Mouse (Mus musculus): Measurements from ENCODE around the gene Gm11985. TPM values are rescaled to one million over a fixed set of nuclear protein-coding genes. Genes with fewer than 3 reads are reported as not detected.

The Gm11985 gene
- total and polyA plus RNA-seq, 3 experiments = not detected

DNA sequence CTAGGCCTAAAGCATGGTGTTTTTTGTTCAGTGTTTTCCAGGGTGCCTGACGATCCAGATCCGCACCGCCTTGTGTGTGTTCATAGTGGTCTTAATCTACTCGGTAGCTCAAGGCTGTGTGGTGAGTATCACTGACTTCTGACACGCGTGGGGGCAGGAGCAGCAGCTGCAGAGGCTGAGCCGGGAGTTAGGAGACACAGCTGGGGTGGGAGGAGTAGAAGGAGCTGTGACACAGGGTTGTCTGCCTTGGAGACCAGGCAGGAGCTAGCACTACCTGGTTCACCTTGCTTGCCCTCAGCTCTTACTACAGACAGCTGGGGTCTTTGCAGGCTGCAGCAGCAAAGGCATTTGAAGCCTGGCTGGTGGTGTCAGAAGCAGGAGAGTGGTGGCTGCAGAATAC is 38.9 kb downstream of the Gm11985 start:
- no peaks in the 10 kb centered on the region for H3K36me3 ChIP-seq (replicated peaks in 1 of 2; ENCODE audit: control insufficient read depth in 1 of 2, insufficient read depth in 1 of 2, low read length in 1 of 2)
- TF ChIP-seq SMC3 (IDR thresholded peaks at IDR 0.05; ENCODE audit: low read depth, low read length) (no peak), RAD21 (IDR thresholded peaks at IDR 0.05; ENCODE audit: low read depth, low read length) (no peak), IRF4 (IDR thresholded peaks at IDR 0.05; ENCODE audit: low read depth, low read length) (no peak), USF2 (conservative IDR thresholded peaks at IDR 0.05; ENCODE audit: low read depth, low read length) (no peak), NELFE (IDR thresholded peaks at IDR 0.05; ENCODE audit: low read depth, low read length) (no peak), ZNF384 (IDR thresholded peaks at IDR 0.05; ENCODE audit: low read depth, low read length) (no peak), UBTF (IDR thresholded peaks at IDR 0.05; ENCODE audit: low read depth, low read length) (no peak), POLR2A (IDR thresholded peaks at IDR 0.05; ENCODE audit: low read depth, low read length) (no peak), POLR2AphosphoS2 (IDR thresholded peaks at IDR 0.05; ENCODE audit: low read depth, low read length) (no peak), SIN3A (IDR thresholded peaks at IDR 0.05; ENCODE audit: low read length) (no peak), USF1 (IDR thresholded peaks at IDR 0.05; ENCODE audit: low read depth, low read length) (no peak), MAZ (IDR thresholded peaks at IDR 0.05; ENCODE audit: low read depth, low read length) (no peak), ZMIZ1 (IDR thresholded peaks at IDR 0.05; ENCODE audit: low read depth, low read length) (no peak), BHLHE40 (IDR thresholded peaks at IDR 0.05; ENCODE audit: low read depth, low read length) (no peak), KAT2A (IDR thresholded peaks at IDR 0.05; ENCODE audit: insufficient replicate concordance, low read length) (no peak)
- dilution Hi-C loops (cut with MboI; ENCODE audit: extremely low pct_ligation_motif_present, extremely low pct_unique_long_range_greater_than_20kb, low sequenced_read_pairs) (no loop called here), in situ Hi-C loops (cut with MboI; ENCODE audit: low pct_ligation_motif_present, low pct_unique_long_range_greater_than_20kb, low sequenced_read_pairs) (no loop called here)
- no peak overlapping the region for H3K4me3 ChIP-seq (replicated peaks in 1 of 3; ENCODE audit: low read depth in 2 of 3, low read length in 2 of 3, poor library complexity in 1 of 3)
- H3K27ac ChIP-seq (ENCODE audit: insufficient read depth, low read depth) = no peak overlapping the region
- no peak overlapping the region for H3K9ac ChIP-seq (ENCODE audit: insufficient read depth, low read depth)
- H3K4me2 ChIP-seq (ENCODE audit: insufficient read depth, low read depth, poor library complexity, severe bottlenecking) = no peak overlapping the region
- H3K79me2 ChIP-seq (replicated peaks; ENCODE audit: control insufficient read depth, extremely low read depth, insufficient read depth, poor library complexity, severe bottlenecking) = no peaks in the 10 kb centered on the region
- peaks cover 2% of the 10 kb centered on the region for H3K9me3 ChIP-seq (replicated peaks; ENCODE audit: low read length)
- no peaks in the 10 kb centered on the region for H3K4me1 ChIP-seq (ENCODE audit: control insufficient read depth in 1 of 2, insufficient read depth in 2 of 2)
- H3K27me3 ChIP-seq (replicated peaks) = peaks cover 83% of the 10 kb centered on the region
- DNase-seq (ENCODE audit: extremely low read depth) = no peak

DNA sequence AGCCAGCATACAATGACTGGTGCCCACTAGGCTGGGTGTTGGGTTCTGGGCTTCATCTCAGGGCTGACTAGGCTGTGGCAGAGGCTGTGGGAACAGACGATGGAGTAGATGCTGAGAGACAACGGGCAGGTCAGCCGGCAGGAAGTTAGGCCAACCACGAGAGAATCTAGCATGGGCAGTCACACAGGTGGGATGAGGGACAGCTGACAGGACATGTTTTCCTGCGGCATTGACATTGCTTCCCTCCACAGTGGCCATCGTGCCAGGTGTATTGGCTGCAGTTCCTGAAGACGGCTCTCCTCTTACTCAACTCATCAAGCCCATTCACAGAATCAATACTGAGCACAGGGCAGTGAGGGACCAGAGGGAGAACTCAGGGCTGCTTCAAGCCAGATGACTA is 40.4 kb downstream of the Gm11985 start:
- in situ Hi-C loops (cut with MboI; ENCODE audit: low pct_ligation_motif_present, low pct_unique_long_range_greater_than_20kb, low sequenced_read_pairs) (no loop called here), dilution Hi-C loops (cut with MboI; ENCODE audit: extremely low pct_ligation_motif_present, extremely low pct_unique_long_range_greater_than_20kb, low sequenced_read_pairs) (no loop called here)
- H3K9ac ChIP-seq (ENCODE audit: insufficient read depth, low read depth) = no peak overlapping the region
- no peaks in the 10 kb centered on the region for H3K79me2 ChIP-seq (replicated peaks; ENCODE audit: control insufficient read depth, extremely low read depth, insufficient read depth, poor library complexity, severe bottlenecking)
- H3K27ac ChIP-seq (ENCODE audit: insufficient read depth, low read depth) = no peak overlapping the region
- H3K4me2 ChIP-seq (ENCODE audit: insufficient read depth, low read depth, poor library complexity, severe bottlenecking) = no peak overlapping the region
- no peaks in the 10 kb centered on the region for H3K4me1 ChIP-seq (ENCODE audit: control insufficient read depth in 1 of 2, insufficient read depth in 2 of 2)
- no peak for DNase-seq (ENCODE audit: extremely low read depth)
- H3K9me3 ChIP-seq (replicated peaks; ENCODE audit: low read length) = peaks cover 2% of the 10 kb centered on the region
- TF ChIP-seq KAT2A (IDR thresholded peaks at IDR 0.05; ENCODE audit: insufficient replicate concordance, low read length) (no peak), PAX5 (IDR thresholded peaks at IDR 0.05; ENCODE audit: low read length) (no peak), ZKSCAN1 (IDR thresholded peaks at IDR 0.05; ENCODE audit: borderline replicate concordance, low read depth, low read length) (no peak), IRF4 (IDR thresholded peaks at IDR 0.05; ENCODE audit: low read depth, low read length) (no peak), ZMIZ1 (IDR thresholded peaks at IDR 0.05; ENCODE audit: low read depth, low read length) (no peak), ETS1 (conservative IDR thresholded peaks at IDR 0.05; ENCODE audit: low read depth, low read length) (no peak), MAZ (IDR thresholded peaks at IDR 0.05; ENCODE audit: low read depth, low read length) (no peak), POLR2A (IDR thresholded peaks at IDR 0.05; ENCODE audit: low read depth, low read length) (no peak), JUN (IDR thresholded peaks at IDR 0.05; ENCODE audit: insufficient read depth, low read depth, low read length) (no peak), MAFK (IDR thresholded peaks at IDR 0.05; ENCODE audit: insufficient replicate concordance, low read length) (no peak), RAD21 (IDR thresholded peaks at IDR 0.05; ENCODE audit: low read depth, low read length) (no peak), ZNF384 (IDR thresholded peaks at IDR 0.05; ENCODE audit: low read depth, low read length) (no peak), MYC (IDR thresholded peaks at IDR 0.05; ENCODE audit: low read depth, low read length) (no peak)
- no peak overlapping the region for H3K4me3 ChIP-seq (replicated peaks in 1 of 3; ENCODE audit: low read depth in 2 of 3, low read length in 2 of 3, poor library complexity in 1 of 3)
- H3K27me3 ChIP-seq (replicated peaks) = peaks cover 77% of the 10 kb centered on the region
- no peaks in the 10 kb centered on the region for H3K36me3 ChIP-seq (replicated peaks in 1 of 2; ENCODE audit: control insufficient read depth in 1 of 2, insufficient read depth in 1 of 2, low read length in 1 of 2)
